Mouse (Mus musculus) natural killer cell, adult 2 months (primary cell): ENCODE results near the gene Rpain.

ENCODE experiments used
- DNase-seq, 2 experiments: peaks; one replicate each; pipeline ENCODE4 v3.0.0; 2022; ENCODE audit warnings: low spot score in 2 of 2

Rpain gene

GRCm38 (mm10) chr11:71001167-71001566 is 31.2 kb downstream of the Rpain start:
- no peak for DNase-seq

- peak in 1 of 2 experiments; percentile 6 for DNase-seq
These were observed 33.8 kb downstream of the Rpain start for GRCm38 (mm10) chr11:71003611-71004315.

DNA sequence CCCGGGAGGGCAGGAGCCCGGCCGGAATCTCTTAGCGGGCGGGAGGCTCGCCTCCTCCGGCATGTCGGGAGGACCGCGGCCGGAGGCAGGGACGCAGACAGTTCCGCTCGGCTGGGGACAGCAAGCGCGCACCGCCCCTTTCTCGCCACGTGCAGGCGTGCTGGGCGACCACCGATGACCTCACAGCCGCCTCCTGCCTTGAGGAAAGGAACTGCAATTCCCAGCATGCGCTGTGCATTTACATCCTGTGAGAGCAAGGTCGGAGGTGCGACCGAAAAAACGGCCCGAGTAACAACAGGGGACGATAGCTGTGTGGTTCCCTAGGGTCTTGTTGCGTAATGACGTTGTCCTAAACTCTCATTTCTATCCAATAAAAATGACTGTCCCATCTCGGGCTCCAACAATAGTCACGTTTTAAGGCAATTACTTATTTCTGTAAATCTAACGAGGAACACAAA is 34.3 kb downstream of the Rpain start, which contains the start of gene Dhx33:
Gene Dhx33 (minus strand): TSS at position 122 of the 458 bp plus-strand sequence.
- peak; percentile 94 to 95 for DNase-seq

- no peak for DNase-seq
These were observed 35.0 kb downstream of the Rpain start for GRCm38 (mm10) chr11:71005046-71005445.

- DNase-seq, result no peak
These were observed 37.0 kb downstream of the Rpain start for GRCm38 (mm10) chr11:71007026-71007425.

DNA sequence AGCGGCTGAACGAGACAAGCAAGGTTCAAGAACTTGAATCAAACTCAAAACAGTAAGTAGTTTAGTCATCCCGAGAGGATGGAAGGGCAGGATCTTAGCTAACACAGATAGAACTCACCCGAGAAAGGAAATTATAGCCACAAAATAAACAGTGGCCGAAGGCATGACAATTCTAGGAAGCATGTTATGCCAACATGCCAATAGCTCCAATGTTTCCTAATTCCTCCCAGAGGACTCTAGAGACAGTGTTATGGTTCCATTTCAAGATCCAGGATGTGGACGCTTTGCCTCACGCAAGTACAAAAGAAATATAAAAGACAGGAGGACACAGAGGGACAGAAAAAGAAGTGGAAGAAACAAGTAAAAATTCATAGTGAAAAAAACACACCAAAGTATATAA is 37.8 kb downstream of the Rpain start:
- no peak for DNase-seq

DNA sequence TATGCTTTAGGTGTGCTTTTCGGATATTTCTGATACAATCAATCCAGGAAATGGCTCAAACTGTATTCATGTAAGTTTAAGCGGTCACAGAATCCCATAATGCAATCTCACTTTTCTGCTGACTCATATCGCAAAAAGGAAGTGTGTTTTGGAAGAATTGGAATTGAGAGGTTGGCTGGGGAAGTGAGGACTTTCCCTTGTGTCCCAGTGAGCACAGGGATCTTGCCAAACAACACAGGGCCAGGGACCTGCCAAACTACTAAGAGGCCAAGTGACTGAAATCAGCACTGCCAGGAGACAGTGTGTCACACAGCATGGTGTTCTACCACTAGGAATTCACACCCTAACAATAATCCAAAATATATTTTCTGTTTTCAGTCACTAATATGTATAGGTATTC is 38.3 kb downstream of the Rpain start:
- DNase-seq, result no peak

DNA sequence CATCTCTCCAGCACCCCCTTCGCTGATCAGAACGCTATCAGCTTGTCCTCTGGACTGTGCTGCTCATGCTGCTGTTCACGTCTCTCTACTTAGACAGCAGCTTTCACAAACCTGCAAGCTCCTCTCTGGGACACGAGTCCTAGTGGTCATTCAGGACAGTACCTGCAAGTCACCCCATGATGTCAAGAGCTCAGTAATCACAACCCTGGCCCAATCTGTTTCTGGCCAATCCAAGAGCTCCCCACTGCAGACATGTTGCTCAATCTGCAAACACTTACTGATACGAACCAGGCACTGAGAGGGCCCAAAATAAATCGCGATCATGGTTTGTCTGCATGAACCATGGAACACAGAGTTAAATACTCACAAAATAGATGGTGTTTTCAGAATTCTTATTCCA is 42.7 kb downstream of the Rpain start:
- DNase-seq, result no peak

DNA sequence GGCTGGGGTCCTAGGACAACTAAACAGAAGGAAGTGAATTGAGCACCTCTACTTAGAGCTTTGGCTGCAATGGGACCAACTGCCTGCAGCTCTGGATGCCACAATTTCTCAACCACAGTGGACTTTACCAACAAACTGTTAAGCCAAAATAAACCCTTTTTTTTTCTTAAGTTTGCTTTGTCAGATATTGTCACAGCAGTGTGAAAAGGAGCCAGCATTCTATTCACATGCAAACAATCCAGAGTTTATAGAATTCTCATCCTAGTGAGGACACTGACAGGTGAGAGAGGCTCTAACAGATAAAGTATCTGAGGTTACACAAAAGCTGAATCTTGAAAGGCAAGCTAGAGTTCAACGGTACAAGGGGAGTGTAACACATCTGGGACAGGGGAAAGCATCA is 47.0 kb downstream of the Rpain start:
- no peak for DNase-seq

DNA sequence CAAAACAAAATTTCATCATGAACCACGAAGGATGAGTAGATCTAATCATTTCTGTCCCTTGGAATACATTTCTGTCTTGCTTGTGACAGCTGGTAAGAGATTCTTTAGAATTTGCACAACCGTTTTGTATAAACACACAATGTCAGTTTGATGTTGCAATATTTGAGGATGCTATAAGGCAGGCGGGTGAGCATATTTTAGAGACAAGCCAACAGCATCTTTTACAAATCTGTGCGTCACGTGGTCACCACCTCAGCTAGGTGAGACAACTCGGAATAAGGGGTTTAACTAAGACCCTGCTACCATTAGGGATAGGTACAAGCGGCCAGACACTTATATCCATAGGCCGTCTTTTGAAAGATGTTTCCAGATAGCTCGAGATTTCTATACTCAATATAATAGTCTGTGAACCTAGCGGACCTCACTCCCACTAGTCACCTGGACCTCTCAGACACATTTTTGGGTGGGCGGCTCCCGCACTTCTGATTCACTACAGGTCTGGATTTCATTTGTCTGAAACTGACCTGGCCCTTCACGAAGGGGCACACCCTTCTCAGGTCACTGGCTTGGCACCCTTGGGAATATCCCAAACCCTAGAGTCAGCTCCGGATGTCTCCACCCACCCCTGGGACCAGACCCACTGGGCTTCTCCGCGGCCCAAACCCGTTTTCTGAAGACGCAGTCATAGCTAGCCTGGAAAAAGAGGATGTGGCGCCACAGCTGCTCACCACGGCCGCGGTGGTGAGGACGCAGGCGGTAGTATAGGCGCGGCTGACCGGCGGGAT is 48.6 kb downstream of the Rpain start:
- no peak for DNase-seq

DNA sequence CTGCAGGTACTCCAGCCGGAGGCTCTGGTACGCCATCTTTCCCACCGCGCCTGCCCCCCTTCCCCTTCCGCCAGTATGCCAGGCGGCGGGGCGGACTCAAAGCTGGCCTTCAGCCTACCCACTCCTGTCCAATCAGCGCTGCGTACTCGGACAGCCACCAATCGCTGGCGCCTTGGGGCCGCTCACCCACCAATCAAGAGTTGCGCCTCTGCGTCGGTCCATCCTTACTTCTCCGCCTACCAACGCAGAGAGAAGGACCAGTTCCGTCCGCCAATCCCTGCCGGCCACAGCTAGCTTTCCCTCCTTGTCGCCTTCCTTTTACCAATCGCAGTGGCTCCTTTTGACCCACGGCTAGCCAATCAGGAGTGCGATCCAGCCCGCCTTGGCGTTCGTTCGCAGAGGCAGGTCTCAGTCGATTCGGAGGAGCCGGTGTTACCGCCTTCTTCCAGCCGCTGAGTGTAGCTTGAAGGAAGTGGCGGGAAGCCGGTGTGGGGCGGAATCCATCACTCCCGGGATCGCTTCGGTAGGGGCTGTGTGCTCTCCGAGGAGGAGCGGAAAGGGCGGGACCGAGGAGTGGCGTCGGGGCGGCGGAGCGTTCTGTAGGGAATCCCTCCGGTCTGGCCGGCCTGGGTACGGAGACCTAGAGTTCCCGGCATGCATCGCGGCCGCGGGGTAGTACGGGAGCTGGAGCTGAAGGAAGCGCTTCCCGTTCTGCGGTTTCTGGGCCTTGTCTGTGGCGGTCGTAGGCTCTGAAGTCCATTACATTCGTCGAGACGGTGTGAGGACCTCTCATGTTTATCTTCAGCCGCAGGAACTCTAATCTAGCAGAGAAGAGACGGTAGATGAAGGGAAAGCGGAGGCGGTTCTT is 49.4 kb downstream of the Rpain start, which contains the start of the genes Mis12 and Derl2:
Gene Mis12 (plus strand): TSS at position 411 of the 868 bp plus-strand sequence.
Gene Derl2 (minus strand): TSS at position 641 of the 868 bp plus-strand sequence.
- DNase-seq, result peak; percentile 98
